Mouse (Mus musculus) CH12.LX (cell line): ENCODE results near the gene Ubl3. TPM values are rescaled to one million over a fixed set of nuclear protein-coding genes. Genes with fewer than 3 reads are reported as not detected.

Experiments used
- DNase-seq: peaks from one replicate; pipeline ENCODE4 v3.0.0-alpha.2; 2013; ENCODE audit errors: extremely low read depth
- H3K27ac ChIP-seq: 2 replicates; pipeline ENCODE4 v1.5.1; 2012; ENCODE audit warnings: low read depth, mild to moderate bottlenecking, control low read depth, moderate library complexity; ENCODE audit not compliant: insufficient read depth
- H3K27me3 ChIP-seq: replicated peaks from 2 replicates; pipeline ENCODE3; 2012; ENCODE audit warnings: inconsistent platforms
- H3K36me3 ChIP-seq, 2 experiments: replicated peaks in 1 of 2; 2 replicates each; pipeline versions ENCODE3 to v1.6.1; 2012; ENCODE audit warnings: inconsistent platforms in 1 of 2, low read length in 1 of 2, mild to moderate bottlenecking in 1 of 2, mixed read lengths in 1 of 2, moderate library complexity in 1 of 2; ENCODE audit not compliant: control insufficient read depth in 1 of 2, insufficient read depth in 1 of 2
- H3K4me1 ChIP-seq, 2 experiments: 2 replicates each; pipeline ENCODE4 v1.6.1; 2012; ENCODE audit warnings: inconsistent platforms in 1 of 2, moderate library complexity in 1 of 2; ENCODE audit not compliant: insufficient read depth in 2 of 2, control insufficient read depth in 1 of 2
- H3K4me2 ChIP-seq: 2 replicates; pipeline ENCODE4 v1.6.1; 2012; ENCODE audit warnings: low read depth, mild to moderate bottlenecking, control low read depth; ENCODE audit not compliant: poor library complexity, insufficient read depth, severe bottlenecking
- H3K4me3 ChIP-seq, 3 experiments: fragments of 150-350 bp in 1 of 3; sonication (generic) in 1 of 3; replicated peaks in 1 of 3; 2 replicates each; pipeline versions ENCODE3 to v1.5.1; 2011 to 2012; ENCODE audit warnings: low read depth in 2 of 3, low read length in 2 of 3, mild to moderate bottlenecking in 2 of 3, moderate library complexity in 2 of 3, control low read depth in 1 of 3, improper control_type of control experiment in 1 of 3, inconsistent platforms in 1 of 3, mixed read lengths in 1 of 3; ENCODE audit not compliant: poor library complexity in 1 of 3
- H3K79me2 ChIP-seq: replicated peaks from 2 replicates; pipeline ENCODE4 v1.6.1; 2012; ENCODE audit warnings: mild to moderate bottlenecking, moderate library complexity; ENCODE audit not compliant: control insufficient read depth, poor library complexity, insufficient read depth, severe bottlenecking; ENCODE audit errors: extremely low read depth
- H3K9ac ChIP-seq: 2 replicates; pipeline ENCODE4 v1.6.1; 2012; ENCODE audit warnings: low read depth, mild to moderate bottlenecking, control low read depth, moderate library complexity; ENCODE audit not compliant: insufficient read depth
- H3K9me3 ChIP-seq: replicated peaks from 2 replicates; pipeline ENCODE3; 2012; ENCODE audit warnings: low read length, inconsistent platforms, mixed read lengths
- BHLHE40 ChIP-seq: IDR thresholded peaks from 2 replicates; pipeline ENCODE4 v1.6.1; 2011; ENCODE audit warnings: mild to moderate bottlenecking, low read depth, low read length, improper control_type of control experiment
- CHD1 ChIP-seq: IDR thresholded peaks from 2 replicates; pipeline ENCODE4 v1.6.1; 2012; ENCODE audit warnings: low read depth, low read length, improper control_type of control experiment, inconsistent platforms
- CHD2 ChIP-seq: IDR thresholded peaks from 2 replicates; pipeline ENCODE4 v1.6.1; 2011; ENCODE audit warnings: low read length, improper control_type of control experiment
- ELF1 ChIP-seq: IDR thresholded peaks from 2 replicates; pipeline ENCODE4 v1.6.1; 2014; ENCODE audit warnings: low read depth, mild to moderate bottlenecking, inconsistent platforms, low read length, improper control_type of control experiment
- GABPA ChIP-seq: IDR thresholded peaks from 2 replicates; pipeline ENCODE4 v1.6.1; 2012; ENCODE audit warnings: low read depth, low read length, improper control_type of control experiment, inconsistent platforms; ENCODE audit not compliant: insufficient replicate concordance
- HCFC1 ChIP-seq: IDR thresholded peaks from 2 replicates; pipeline ENCODE4 v1.6.1; 2012; ENCODE audit warnings: low read depth, mild to moderate bottlenecking, inconsistent platforms, low read length, improper control_type of control experiment
- JUN ChIP-seq: IDR thresholded peaks from 2 replicates; pipeline ENCODE4 v1.6.1; 2011; ENCODE audit warnings: low read depth, mild to moderate bottlenecking, low read length, improper control_type of control experiment, moderate library complexity; ENCODE audit not compliant: insufficient read depth
- JUND ChIP-seq: conservative IDR thresholded peaks from 2 replicates; pipeline ENCODE4 v1.6.1; 2011; ENCODE audit warnings: low read depth, low read length, improper control_type of control experiment
- KAT2A ChIP-seq: IDR thresholded peaks from 2 replicates; pipeline ENCODE4 v1.6.1; 2012; ENCODE audit warnings: low read length, improper control_type of control experiment, inconsistent platforms; ENCODE audit not compliant: insufficient replicate concordance
- MAFK ChIP-seq: IDR thresholded peaks from 2 replicates; pipeline ENCODE4 v1.6.1; 2011; ENCODE audit warnings: low read length, improper control_type of control experiment; ENCODE audit not compliant: insufficient replicate concordance
- MAX ChIP-seq: IDR thresholded peaks from 2 replicates; pipeline ENCODE4 v1.6.1; 2011; ENCODE audit warnings: low read length, improper control_type of control experiment
- MAZ ChIP-seq: IDR thresholded peaks from 2 replicates; pipeline ENCODE4 v1.6.1; 2012; ENCODE audit warnings: low read depth, mild to moderate bottlenecking, inconsistent platforms, low read length, improper control_type of control experiment, moderate library complexity
- NELFE ChIP-seq: IDR thresholded peaks from 2 replicates; pipeline ENCODE4 v1.6.1; 2011; ENCODE audit warnings: low read depth, low read length, improper control_type of control experiment
- PAX5 ChIP-seq: IDR thresholded peaks from 2 replicates; pipeline ENCODE4 v1.6.1; 2012; ENCODE audit warnings: low read length, inconsistent platforms, mixed read lengths
- POLR2A ChIP-seq: IDR thresholded peaks from 2 replicates; pipeline ENCODE4 v1.6.1; 2011; ENCODE audit warnings: low read depth, mild to moderate bottlenecking, improper control_type of control experiment, low read length
- POLR2AphosphoS2 ChIP-seq: IDR thresholded peaks from 2 replicates; pipeline ENCODE4 v1.6.1; 2011; ENCODE audit warnings: low read depth, low read length, improper control_type of control experiment
- RAD21 ChIP-seq: IDR thresholded peaks from 2 replicates; pipeline ENCODE4 v1.6.1; 2011; ENCODE audit warnings: low read depth, mild to moderate bottlenecking, low read length, improper control_type of control experiment, moderate library complexity
- RCOR1 ChIP-seq: conservative IDR thresholded peaks from 2 replicates; pipeline ENCODE4 v1.6.1; 2012; ENCODE audit warnings: low read depth, mild to moderate bottlenecking, inconsistent platforms, low read length, improper control_type of control experiment
- SIN3A ChIP-seq: IDR thresholded peaks from 2 replicates; pipeline ENCODE4 v1.6.1; 2012; ENCODE audit warnings: low read length, improper control_type of control experiment, inconsistent platforms
- SMC3 ChIP-seq: IDR thresholded peaks from 2 replicates; pipeline ENCODE4 v1.6.1; 2011; ENCODE audit warnings: low read depth, low read length, improper control_type of control experiment
- TBP ChIP-seq: conservative IDR thresholded peaks from 2 replicates; pipeline ENCODE4 v1.6.1; 2011; ENCODE audit warnings: low read depth, low read length, improper control_type of control experiment
- TCF12 ChIP-seq: IDR thresholded peaks from 2 replicates; pipeline ENCODE4 v1.6.1; 2014; ENCODE audit warnings: low read depth, mild to moderate bottlenecking, inconsistent platforms, low read length, improper control_type of control experiment
- UBTF ChIP-seq: IDR thresholded peaks from 2 replicates; pipeline ENCODE4 v1.6.1; 2012; ENCODE audit warnings: low read depth, mild to moderate bottlenecking, inconsistent platforms, low read length, improper control_type of control experiment, moderate library complexity
- USF1 ChIP-seq: IDR thresholded peaks from 2 replicates; pipeline ENCODE4 v1.6.1; 2014; ENCODE audit warnings: low read depth, mild to moderate bottlenecking, inconsistent platforms, low read length, improper control_type of control experiment
- ZC3H11A ChIP-seq: IDR thresholded peaks from 2 replicates; pipeline ENCODE4 v1.6.1; 2012; ENCODE audit warnings: low read depth, mild to moderate bottlenecking, inconsistent platforms, low read length, improper control_type of control experiment
- ZMIZ1 ChIP-seq: IDR thresholded peaks from 2 replicates; pipeline ENCODE4 v1.6.1; 2012; ENCODE audit warnings: low read depth, mild to moderate bottlenecking, inconsistent platforms, low read length, improper control_type of control experiment
- ZNF384 ChIP-seq: IDR thresholded peaks from 2 replicates; pipeline ENCODE4 v1.6.1; 2012; ENCODE audit warnings: low read depth, low read length, improper control_type of control experiment, inconsistent platforms
- dilution Hi-C: fragments of 300-500 bp; cut with MboI; formaldehyde crosslinking; loops from 2 replicates; pipeline ENCODE4 v1.14.3; 2020; ENCODE audit warnings: low sequenced_read_pairs; ENCODE audit not compliant: extremely low pct_unique_long_range_greater_than_20kb, extremely low pct_ligation_motif_present
- in situ Hi-C: fragments of 300-500 bp; cut with MboI; formaldehyde crosslinking; loops from 3 replicates; pipeline ENCODE4 v1.14.3; 2019; ENCODE audit warnings: low sequenced_read_pairs, low pct_ligation_motif_present, low pct_unique_long_range_greater_than_20kb, mixed read lengths
- polyA plus RNA-seq: library from polyadenylated mRNA; unstranded; fragments of >175 nt; gene quantifications from 2 replicates; pipeline ENCODE4 v1.2.1, GENCODE M21; 2012; ENCODE audit warnings: low read depth; ENCODE audit not compliant: insufficient read length
- total RNA-seq, 2 experiments: library from RNA; depleted of rRNA; stranded (reverse); fragments of 300-350 nt in 1 of 2; fragments of >200 nt in 1 of 2; gene quantifications; 2 replicates each; pipeline ENCODE4 v1.2.3; 2012 to 2014

Ubl3 gene
- total and polyA plus RNA-seq, 3 experiments, result 46.9 to 83.3 (median 81.8) TPM

- no peak for DNase-seq
- Histone ChIP-seq H3K36me3 (no peaks in the 10 kb centered on the region), H3K9ac (no peak overlapping the region)
- in situ Hi-C loops, result no loop called here
- TF ChIP-seq USF1 (no peak), ZC3H11A (no peak), SIN3A (no peak), TCF12 (no peak), KAT2A (no peak), BHLHE40 (no peak), RAD21 (no peak), JUN (no peak), MAX (no peak), MAFK (no peak), GABPA (no peak), HCFC1 (no peak), TBP (no peak), ELF1 (no peak), ZNF384 (no peak)
- TF ChIP-seq, all 38 proteins: peak for 0
- no peak overlapping the region for H3K4me2 ChIP-seq
- dilution Hi-C loops, result no loop called here
- H3K4me1 ChIP-seq, result peaks cover 0 to 9% of the 10 kb centered on the region in 2 experiments; a peak in 2 of 4 replicates
- H3K27ac ChIP-seq, result no peak overlapping the region
- no peaks in the 10 kb centered on the region for H3K27me3 ChIP-seq
- no peak overlapping the region for H3K4me3 ChIP-seq
- no peaks in the 10 kb centered on the region for H3K79me2 ChIP-seq
- no peaks in the 10 kb centered on the region for H3K9me3 ChIP-seq
Measured at GRCm38 (mm10) chr5:148488891-148489723, 63.5 kb downstream of the Ubl3 start.

GRCm38 (mm10) chr5:148486202-148486601 lies 66.4 kb downstream of the Ubl3 start:
- DNase-seq, result no peak
- Histone ChIP-seq H3K79me2 (no peaks in the 10 kb centered on the region), H3K4me2 (no peak overlapping the region), H3K27ac (no peak overlapping the region), H3K27me3 (no peaks in the 10 kb centered on the region), H3K36me3 (no peaks in the 10 kb centered on the region), H3K4me3 (no peak overlapping the region), H3K9ac (no peak overlapping the region), H3K4me1 (no peaks in the 10 kb centered on the region), H3K9me3 (no peaks in the 10 kb centered on the region)
- in situ Hi-C loops, result no loop called here
- dilution Hi-C loops, result no loop called here
- TF ChIP-seq GABPA, result no peak
- no peak for TF ChIP-seq ZMIZ1
- no peak for TF ChIP-seq USF1
- no peak for TF ChIP-seq RAD21
- TF ChIP-seq PAX5, result no peak
- TF ChIP-seq TCF12, result no peak
- TF ChIP-seq CHD2, result no peak
- TF ChIP-seq TBP, result no peak
- no peak for TF ChIP-seq KAT2A
- TF ChIP-seq NELFE, result no peak
- no peak for TF ChIP-seq JUN
- TF ChIP-seq JUND, result no peak
- TF ChIP-seq CHD1, result no peak
- no peak for TF ChIP-seq ZNF384
- TF ChIP-seq POLR2A, result no peak
- TF ChIP-seq UBTF, result no peak
- TF ChIP-seq MAZ, result no peak
- TF ChIP-seq POLR2AphosphoS2, result no peak
- no peak for TF ChIP-seq SMC3
- TF ChIP-seq RCOR1, result no peak
